Mouse (Mus musculus) midbrain, embryonic 10.5 days (tissue): ENCODE data around the gene Rin2. TPM values are rescaled to one million over a fixed set of nuclear protein-coding genes. Genes with fewer than 3 reads are reported as not detected.

Experiments
- microRNA-seq: library from miRNA; unstranded; fragments of <30 nt; microRNA quantifications from one replicate; pipeline ENCODE4, GENCODE M21; 2017
- polyA plus RNA-seq: library from polyadenylated mRNA; unstranded; fragments of >200 nt; fragmentation: Nextera tagmentation; extraction: Ambion mirVana; gene quantifications from 2 replicates; pipeline ENCODE4 v1.2.1, GENCODE M21; 2016

The Rin2 gene
- polyA plus RNA-seq, 1 experiment from 2014 or later = 10.6 TPM

Small RNAs within 50 kb of the gene (microRNA-seq; reads per million reads assigned to microRNA genes)
- gene Gm25026 = not detected

Other genes with a start within 250 kb of the Rin2 start
- 150 and 151 TPM in 2 replicates for gene Naa20, start 226.9 kb downstream of the Rin2 start, polyA plus RNA-seq